Mouse (Mus musculus) MEL (cell line): Measurements from ENCODE around the gene Atp8b3.

Experiments used
- NRF1 ChIP-seq: IDR thresholded peaks from 2 replicates; pipeline ENCODE4 v1.6.1; 2014; ENCODE audit warnings: low read depth, mild to moderate bottlenecking, inconsistent platforms, low read length, improper control_type of control experiment, moderate library complexity; ENCODE audit not compliant: poor library complexity, insufficient read depth, severe bottlenecking
- POLR2A ChIP-seq, 2 experiments: IDR thresholded peaks; 2 replicates each; pipeline ENCODE4 v1.6.1; 2011 to 2012; ENCODE audit warnings: low read length in 2 of 2, mild to moderate bottlenecking in 2 of 2, control low read depth in 1 of 2, improper control_type of control experiment in 1 of 2, low read depth in 1 of 2, moderate library complexity in 1 of 2; ENCODE audit not compliant: control insufficient read depth in 1 of 2, insufficient read depth in 1 of 2, poor library complexity in 1 of 2

DNA sequence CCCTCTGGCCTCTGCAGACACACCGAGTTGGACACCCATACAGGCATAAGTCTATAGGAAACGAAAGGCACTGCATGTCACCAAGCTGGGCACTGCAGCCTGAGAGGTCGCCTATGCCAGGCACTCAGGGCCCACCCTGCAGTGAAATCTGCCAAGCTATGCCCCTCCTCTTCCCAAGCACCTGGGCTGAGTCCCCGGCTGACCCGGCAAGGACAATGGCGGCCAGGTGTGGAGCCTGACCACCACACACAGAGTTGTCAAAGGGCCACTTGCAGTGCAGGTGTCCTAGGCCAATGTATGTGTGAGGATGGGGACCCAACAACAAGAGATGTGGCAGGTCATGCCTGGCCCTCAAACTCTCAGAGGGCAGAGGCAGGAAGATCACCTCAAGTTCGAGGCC is 20.5 kb upstream of the Atp8b3 start:
- TF ChIP-seq NRF1, result no peak
- TF ChIP-seq POLR2A (IDR thresholded peaks at IDR 0.05; ENCODE audit: control insufficient read depth in 1 of 2, insufficient read depth in 1 of 2, low read depth in 1 of 2, low read length in 2 of 2, poor library complexity in 1 of 2), result no peak
